Mouse (Mus musculus): ENCODE data around the gene Alox12e. TPM values are rescaled to one million over a fixed set of nuclear protein-coding genes. Genes with fewer than 3 reads are reported as not detected.

Gene Alox12e
- polyA plus RNA-seq, 1 experiment from 2014 or later, result not detected

DNA sequence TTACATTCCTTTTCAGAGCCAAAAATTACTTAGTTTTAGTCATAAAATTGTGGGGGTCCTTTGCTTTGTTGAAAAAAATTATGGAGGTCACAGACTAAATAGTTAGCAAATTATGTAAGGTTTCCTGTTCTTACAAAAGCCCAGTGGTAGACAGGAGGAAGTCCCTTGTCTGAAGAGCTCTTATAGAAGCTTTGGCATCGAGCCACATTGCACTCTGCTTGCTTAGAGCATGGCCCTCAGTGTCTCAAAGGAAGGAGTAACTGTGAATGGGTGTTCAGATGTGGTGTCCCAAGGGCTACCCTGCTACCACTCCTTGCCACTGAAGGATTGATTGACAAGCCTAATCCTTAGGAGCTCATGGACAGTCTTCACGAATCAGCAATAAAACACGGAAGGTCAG lies 42.0 kb downstream of the Alox12e start:
- ATAC-seq (ENCODE audit: low FRiP score, low TSS enrichment) (no peak), DNase-seq (peak; percentile 7)
- Histone ChIP-seq H3K9me3 (ENCODE audit: control insufficient read depth, low read length) (no peaks in the 10 kb centered on the region), H3K27ac (replicated peaks; ENCODE audit: low read depth, low read length) (no peak overlapping the region), H3K36me3 (ENCODE audit: control insufficient read depth, insufficient read depth, low read length) (no peaks in the 10 kb centered on the region), H3K4me3 (replicated peaks; ENCODE audit: low read depth, low read length) (no peak overlapping the region), H3K4me1 (ENCODE audit: control insufficient read depth, insufficient read depth, low read length) (no peaks in the 10 kb centered on the region), H3K9ac (replicated peaks; ENCODE audit: low read length) (no peak overlapping the region), H3K27me3 (ENCODE audit: control insufficient read depth, insufficient read depth, low read length) (no peaks in the 10 kb centered on the region), H3K4me2 (ENCODE audit: low read length) (no peak overlapping the region)
- WGBS, result 70% methylated on average over 3 of the region's 3 CpGs

DNA sequence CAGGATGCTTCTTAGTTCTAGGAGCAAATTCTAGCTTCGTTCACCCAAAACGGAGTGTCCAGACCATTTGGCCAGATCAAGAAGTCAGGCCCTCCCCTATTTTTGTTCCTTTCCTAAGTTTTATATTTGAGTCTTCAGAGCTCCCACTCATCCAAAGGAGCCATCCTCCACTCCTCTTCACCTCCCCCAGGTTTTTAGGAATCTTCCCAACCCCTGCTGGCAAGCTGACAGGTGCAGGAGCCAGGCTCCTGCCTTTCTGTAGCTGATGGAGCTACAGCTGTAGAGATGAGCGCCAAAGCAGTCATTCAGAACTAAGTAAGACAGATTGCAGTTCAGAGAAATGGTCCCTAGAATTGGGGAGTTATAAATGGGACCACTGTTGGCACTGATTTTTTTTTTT lies 43.5 kb downstream of the Alox12e start:
- H3K9me3 ChIP-seq (ENCODE audit: control insufficient read depth, low read length), result no peaks in the 10 kb centered on the region
- H3K36me3 ChIP-seq (ENCODE audit: control insufficient read depth, insufficient read depth, low read length), result no peaks in the 10 kb centered on the region
- DNase-seq (no peak), ATAC-seq (ENCODE audit: low FRiP score, low TSS enrichment) (no peak)
- H3K4me3 ChIP-seq (replicated peaks; ENCODE audit: low read depth, low read length), result no peak overlapping the region
- 88% methylated on average over 3 of the region's 3 CpGs for WGBS
- no peak overlapping the region for H3K9ac ChIP-seq (replicated peaks; ENCODE audit: low read length)
- H3K27ac ChIP-seq (replicated peaks; ENCODE audit: low read depth, low read length), result no peak overlapping the region
- no peaks in the 10 kb centered on the region for H3K27me3 ChIP-seq (ENCODE audit: control insufficient read depth, insufficient read depth, low read length)
- no peak overlapping the region for H3K4me2 ChIP-seq (ENCODE audit: low read length)
- no peaks in the 10 kb centered on the region for H3K4me1 ChIP-seq (ENCODE audit: control insufficient read depth, insufficient read depth, low read length)

DNA sequence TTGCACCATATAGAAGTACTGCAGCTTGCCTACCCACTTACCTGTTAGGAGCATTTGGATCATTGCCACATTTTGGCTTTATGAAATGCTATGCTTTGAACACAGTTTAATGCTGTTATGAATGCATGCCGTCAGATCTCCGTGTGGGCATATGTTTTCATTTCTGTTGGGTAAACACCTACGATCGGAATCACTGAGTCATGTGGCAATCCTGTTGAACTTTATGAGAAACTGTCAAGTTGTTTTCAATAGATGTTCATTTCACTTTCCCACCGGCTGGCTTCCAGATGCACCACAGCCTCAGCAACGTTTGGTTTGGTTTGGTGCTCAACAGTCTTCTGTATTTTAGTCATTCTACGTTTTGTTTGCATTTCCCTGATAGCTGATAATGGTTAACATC lies 50.8 kb downstream of the Alox12e start:
- H3K27ac ChIP-seq (replicated peaks; ENCODE audit: low read depth, low read length), result no peak overlapping the region
- 87% methylated on average over 7 of the region's 7 CpGs for WGBS
- no peaks in the 10 kb centered on the region for H3K27me3 ChIP-seq (ENCODE audit: control insufficient read depth, insufficient read depth, low read length)
- H3K36me3 ChIP-seq (ENCODE audit: control insufficient read depth, insufficient read depth, low read length), result no peaks in the 10 kb centered on the region
- no peaks in the 10 kb centered on the region for H3K4me1 ChIP-seq (ENCODE audit: control insufficient read depth, insufficient read depth, low read length)
- DNase-seq (no peak), ATAC-seq (ENCODE audit: low FRiP score, low TSS enrichment) (no peak)
- no peaks in the 10 kb centered on the region for H3K9me3 ChIP-seq (ENCODE audit: control insufficient read depth, low read length)
- H3K9ac ChIP-seq (replicated peaks; ENCODE audit: low read length), result no peak overlapping the region
- no peak overlapping the region for H3K4me2 ChIP-seq (ENCODE audit: low read length)
- no peak overlapping the region for H3K4me3 ChIP-seq (replicated peaks; ENCODE audit: low read depth, low read length)

DNA sequence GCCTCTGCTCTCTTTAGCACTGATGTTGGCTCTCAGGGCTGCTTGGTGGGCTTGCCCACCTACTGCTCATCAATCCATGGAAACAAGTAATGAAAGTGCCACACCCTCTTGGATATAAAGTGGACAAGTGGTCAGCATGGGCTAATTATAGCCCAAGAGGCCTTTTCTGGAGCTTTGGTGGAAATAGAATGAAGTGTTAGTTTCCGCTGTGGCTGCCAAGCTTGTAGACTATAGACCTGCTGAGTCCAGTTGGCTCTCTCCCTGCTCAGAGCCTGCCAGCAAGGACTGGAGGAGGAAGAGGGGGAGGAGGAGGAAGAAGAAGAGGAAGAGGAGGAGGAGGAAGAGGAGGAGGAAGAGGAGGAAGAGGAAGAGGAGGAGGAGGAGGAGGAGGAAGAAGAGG lies 56.0 kb downstream of the Alox12e start:
- Histone ChIP-seq H3K9ac (replicated peaks; ENCODE audit: low read length) (no peak overlapping the region), H3K9me3 (ENCODE audit: control insufficient read depth, low read length) (no peaks in the 10 kb centered on the region), H3K4me2 (ENCODE audit: low read length) (no peak overlapping the region), H3K4me1 (ENCODE audit: control insufficient read depth, insufficient read depth, low read length) (no peaks in the 10 kb centered on the region), H3K27ac (replicated peaks; ENCODE audit: low read depth, low read length) (no peak overlapping the region), H3K4me3 (replicated peaks; ENCODE audit: low read depth, low read length) (no peak overlapping the region), H3K36me3 (ENCODE audit: control insufficient read depth, insufficient read depth, low read length) (no peaks in the 10 kb centered on the region), H3K27me3 (ENCODE audit: control insufficient read depth, insufficient read depth, low read length) (no peaks in the 10 kb centered on the region)
- 100% methylated on average over 1 of the region's 1 CpGs for WGBS
- no peak for ATAC-seq (ENCODE audit: low FRiP score, low TSS enrichment)
- DNase-seq, result no peak

DNA sequence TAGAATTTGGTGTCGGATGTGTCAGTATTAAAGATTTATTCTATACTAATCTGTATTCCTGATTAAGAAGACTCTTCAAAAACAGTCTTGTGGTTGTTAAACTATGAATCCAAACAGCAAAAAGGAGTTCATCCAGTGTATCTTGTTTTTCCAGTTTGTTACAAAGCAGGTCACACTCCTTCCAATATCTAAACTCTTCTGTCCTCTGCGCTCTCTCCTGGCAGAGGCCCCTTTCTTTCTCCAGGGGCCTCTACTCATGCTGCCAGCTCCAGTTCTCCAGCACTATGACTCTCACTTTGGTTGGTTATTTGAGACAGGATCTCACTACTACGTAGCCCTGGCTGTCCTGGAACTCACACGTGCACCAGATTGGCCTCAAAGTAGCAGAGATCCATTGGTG lies 56.6 kb downstream of the Alox12e start:
- ATAC-seq (ENCODE audit: low FRiP score, low TSS enrichment) (no peak), DNase-seq (no peak)
- Histone ChIP-seq H3K27ac (replicated peaks; ENCODE audit: low read depth, low read length) (no peak overlapping the region), H3K4me2 (ENCODE audit: low read length) (no peak overlapping the region), H3K4me1 (ENCODE audit: control insufficient read depth, insufficient read depth, low read length) (no peaks in the 10 kb centered on the region), H3K36me3 (ENCODE audit: control insufficient read depth, insufficient read depth, low read length) (no peaks in the 10 kb centered on the region), H3K27me3 (ENCODE audit: control insufficient read depth, insufficient read depth, low read length) (no peaks in the 10 kb centered on the region), H3K9ac (replicated peaks; ENCODE audit: low read length) (no peak overlapping the region), H3K9me3 (ENCODE audit: control insufficient read depth, low read length) (no peaks in the 10 kb centered on the region), H3K4me3 (replicated peaks; ENCODE audit: low read depth, low read length) (no peak overlapping the region)
- WGBS, result 79% methylated on average over 4 of the region's 4 CpGs

Other genes with a start within 250 kb of the Alox12e start
- gene Asgr2, start 230.0 kb downstream of the Alox12e start, polyA plus RNA-seq (2014; fragmentation: Nextera tagmentation; extraction: Ambion mirVana), result not detected in 2 replicates
- 0.75 TPM in 1 of 2 replicates, not detected in the other for gene Mgl2, start 192.3 kb downstream of the Alox12e start, polyA plus RNA-seq (2014; fragmentation: Nextera tagmentation; extraction: Ambion mirVana)
- 1.4 TPM in 1 of 2 replicates, not detected in the other for gene Clec10a, start 166.4 kb downstream of the Alox12e start, polyA plus RNA-seq (2014; fragmentation: Nextera tagmentation; extraction: Ambion mirVana)
- gene Slc16a11, start 109.9 kb downstream of the Alox12e start, polyA plus RNA-seq (2014; fragmentation: Nextera tagmentation; extraction: Ambion mirVana), result 1.5 and 3.2 TPM in 2 replicates
- gene Slc16a13, start 101.6 kb downstream of the Alox12e start, polyA plus RNA-seq (2014; fragmentation: Nextera tagmentation; extraction: Ambion mirVana), result 10.0 and 10.7 TPM in 2 replicates
- gene Bcl6b, start 92.8 kb downstream of the Alox12e start, polyA plus RNA-seq (2014; fragmentation: Nextera tagmentation; extraction: Ambion mirVana), result 2.5 and 4.4 TPM in 2 replicates
- 171 and 205 TPM in 2 replicates for gene 0610010K14Rik, start 84.7 kb downstream of the Alox12e start, polyA plus RNA-seq (2014; fragmentation: Nextera tagmentation; extraction: Ambion mirVana)
- 13.4 and 16.3 TPM in 2 replicates for gene Gm21988, start 82.8 kb downstream of the Alox12e start, polyA plus RNA-seq (2014; fragmentation: Nextera tagmentation; extraction: Ambion mirVana)
- gene Rnasek, start 82.8 kb downstream of the Alox12e start, polyA plus RNA-seq (2014; fragmentation: Nextera tagmentation; extraction: Ambion mirVana), result 321 and 350 TPM in 2 replicates
- gene Alox12, start 67.3 kb downstream of the Alox12e start, polyA plus RNA-seq (2014; fragmentation: Nextera tagmentation; extraction: Ambion mirVana), result 0.11 and 0.33 TPM in 2 replicates
- not detected in 2 replicates for gene Alox15, start 29.4 kb upstream of the Alox12e start, polyA plus RNA-seq (2014; fragmentation: Nextera tagmentation; extraction: Ambion mirVana)
- 28.2 and 34.0 TPM in 2 replicates for gene Pelp1, start 87.4 kb upstream of the Alox12e start, polyA plus RNA-seq (2014; fragmentation: Nextera tagmentation; extraction: Ambion mirVana)
- 56.5 and 93.0 TPM in 2 replicates for gene Arrb2, start 110.0 kb upstream of the Alox12e start, polyA plus RNA-seq (2014; fragmentation: Nextera tagmentation; extraction: Ambion mirVana)
- gene Med11, start 129.3 kb upstream of the Alox12e start, polyA plus RNA-seq (2014; fragmentation: Nextera tagmentation; extraction: Ambion mirVana), result 42.9 and 51.5 TPM in 2 replicates
- 0.24 and 0.61 TPM in 2 replicates for gene Zmynd15, start 136.8 kb upstream of the Alox12e start, polyA plus RNA-seq (2014; fragmentation: Nextera tagmentation; extraction: Ambion mirVana)
- gene Cxcl16, start 137.4 kb upstream of the Alox12e start, polyA plus RNA-seq (2014; fragmentation: Nextera tagmentation; extraction: Ambion mirVana), result 0.50 and 2.1 TPM in 2 replicates
- 4.7 and 5.3 TPM in 2 replicates for gene Tm4sf5, start 182.6 kb upstream of the Alox12e start, polyA plus RNA-seq (2014; fragmentation: Nextera tagmentation; extraction: Ambion mirVana)
- not detected in 2 replicates for gene Vmo1, start 192.0 kb upstream of the Alox12e start, polyA plus RNA-seq (2014; fragmentation: Nextera tagmentation; extraction: Ambion mirVana)
- gene Gltpd2, start 196.6 kb upstream of the Alox12e start, polyA plus RNA-seq (2014; fragmentation: Nextera tagmentation; extraction: Ambion mirVana), result 0.42 and 0.64 TPM in 2 replicates
- 744 and 849 TPM in 2 replicates for gene Psmb6, start 202.7 kb upstream of the Alox12e start, polyA plus RNA-seq (2014; fragmentation: Nextera tagmentation; extraction: Ambion mirVana)
- not detected in 2 replicates for gene Gm40193, start 210.3 kb upstream of the Alox12e start, polyA plus RNA-seq (2014; fragmentation: Nextera tagmentation; extraction: Ambion mirVana)
- 8.5 and 9.2 TPM in 2 replicates for gene Pld2, start 217.4 kb upstream of the Alox12e start, polyA plus RNA-seq (2014; fragmentation: Nextera tagmentation; extraction: Ambion mirVana)
- gene Mink1, start 240.3 kb upstream of the Alox12e start, polyA plus RNA-seq (2014; fragmentation: Nextera tagmentation; extraction: Ambion mirVana), result 18.5 and 20.4 TPM in 2 replicates